Mouse (Mus musculus): ENCODE measurements around the gene Ptprn2. TPM values are rescaled to one million over a fixed set of nuclear protein-coding genes. Genes with fewer than 3 reads are reported as not detected.
A peak's percentile ranks its signal among the peaks of the same experiment; 100 is the strongest.

The Ptprn2 gene
- polyA plus RNA-seq, 1 experiment from 2014 or later = 22.1 TPM

GRCm38 (mm10) chr12:117265211-117265610 lies 779.7 kb downstream of the Ptprn2 start:
- ATAC-seq (replicated peaks) = no peak
- Histone ChIP-seq H3K9me3 (no peaks in the 10 kb centered on the region), H3K4me3 (no peak overlapping the region), H3K27ac (peak overlapping the region; percentile 1; the same call in 1 of the 2 replicates), H3K9ac (no peak overlapping the region), H3K4me1 (peaks cover 23% of the 10 kb centered on the region), H3K4me2 (no peak overlapping the region), H3K27me3 (replicated peaks) (no peaks in the 10 kb centered on the region), H3K36me3 (replicated peaks) (peaks cover 6% of the 10 kb centered on the region; the same call in 1 of the 2 replicates)
- WGBS = 53% methylated on average over 1 of the region's 1 CpGs

- H3K27me3 ChIP-seq (replicated peaks) = no peaks in the 10 kb centered on the region
- no peak for ATAC-seq (replicated peaks)
- H3K4me3 ChIP-seq = no peak overlapping the region
- 0 out of 2 replicates have a peak overlapping the region, but pooled peaks have one; percentile 4 for H3K9ac ChIP-seq
- H3K4me2 ChIP-seq = no peak overlapping the region
- no peaks in the 10 kb centered on the region for H3K9me3 ChIP-seq
- H3K27ac ChIP-seq = peak overlapping the region; percentile 78
- 70% methylated on average over 7 of the region's 7 CpGs for WGBS
- peaks cover 45% of the 10 kb centered on the region for H3K4me1 ChIP-seq
- H3K36me3 ChIP-seq (replicated peaks) = peaks cover 5% of the 10 kb centered on the region; the same call in 1 of the 2 replicates
Measured at GRCm38 (mm10) chr12:117268543-117269172, 783.1 kb downstream of the Ptprn2 start.

GRCm38 (mm10) chr12:117269310-117269709 lies 783.8 kb downstream of the Ptprn2 start:
- Histone ChIP-seq H3K9ac (0 out of 2 replicates have a peak overlapping the region, but pooled peaks have one; percentile 4), H3K27me3 (replicated peaks) (no peaks in the 10 kb centered on the region), H3K9me3 (no peaks in the 10 kb centered on the region), H3K4me2 (no peak overlapping the region), H3K36me3 (replicated peaks) (peaks cover 5% of the 10 kb centered on the region; the same call in 1 of the 2 replicates), H3K4me1 (peaks cover 52% of the 10 kb centered on the region), H3K27ac (peak overlapping the region; percentile 78), H3K4me3 (no peak overlapping the region)
- 27% methylated on average over 4 of the region's 4 CpGs for WGBS
- peak; percentile 9; the same call in 1 of the 2 replicates for ATAC-seq (replicated peaks)

- Histone ChIP-seq H3K9me3 (no peaks in the 10 kb centered on the region), H3K27me3 (replicated peaks) (no peaks in the 10 kb centered on the region), H3K36me3 (replicated peaks) (peaks cover 5% of the 10 kb centered on the region; the same call in 1 of the 2 replicates), H3K4me1 (peaks cover 53% of the 10 kb centered on the region), H3K4me2 (no peak overlapping the region), H3K9ac (no peak overlapping the region), H3K4me3 (no peak overlapping the region), H3K27ac (peak overlapping the region; percentile 78; the same call in 1 of the 2 replicates)
- WGBS = 83% methylated on average over 4 of the region's 4 CpGs
- no peak for ATAC-seq (replicated peaks)
Measured at GRCm38 (mm10) chr12:117270199-117270598, 784.7 kb downstream of the Ptprn2 start.

- Histone ChIP-seq H3K27ac (peak overlapping the region; percentile 78), H3K4me1 (peaks cover 47% of the 10 kb centered on the region), H3K4me2 (no peak overlapping the region), H3K27me3 (replicated peaks) (no peaks in the 10 kb centered on the region), H3K4me3 (no peak overlapping the region), H3K9me3 (no peaks in the 10 kb centered on the region), H3K9ac (no peak overlapping the region), H3K36me3 (replicated peaks) (peaks cover 9% of the 10 kb centered on the region; the same call in 1 of the 2 replicates)
- WGBS = 3% methylated on average over 4 of the region's 4 CpGs
- peak; percentile 62 for ATAC-seq (replicated peaks)
Measured at GRCm38 (mm10) chr12:117273166-117273565, 787.6 kb downstream of the Ptprn2 start.

GRCm38 (mm10) chr12:117274576-117274975 lies 789.1 kb downstream of the Ptprn2 start:
- no peaks in the 10 kb centered on the region for H3K9me3 ChIP-seq
- H3K4me3 ChIP-seq = no peak overlapping the region
- no peak overlapping the region for H3K4me2 ChIP-seq
- peaks cover 12% of the 10 kb centered on the region; the same call in 1 of the 2 replicates for H3K36me3 ChIP-seq (replicated peaks)
- peak; percentile 16; the same call in 1 of the 2 replicates for ATAC-seq (replicated peaks)
- H3K27ac ChIP-seq = peak overlapping the region; percentile 78
- H3K4me1 ChIP-seq = peaks cover 32% of the 10 kb centered on the region
- H3K9ac ChIP-seq = no peak overlapping the region
- no peaks in the 10 kb centered on the region for H3K27me3 ChIP-seq (replicated peaks)
- 60% methylated on average over 5 of the region's 5 CpGs for WGBS

- no peak for ATAC-seq (replicated peaks)
- H3K4me3 ChIP-seq = no peak overlapping the region
- peaks cover 14% of the 10 kb centered on the region; the same call in 1 of the 2 replicates for H3K36me3 ChIP-seq (replicated peaks)
- H3K4me2 ChIP-seq = no peak overlapping the region
- no peaks in the 10 kb centered on the region for H3K9me3 ChIP-seq
- H3K9ac ChIP-seq = no peak overlapping the region
- 90% methylated on average over 3 of the region's 3 CpGs for WGBS
- H3K27me3 ChIP-seq (replicated peaks) = no peaks in the 10 kb centered on the region
- no peak overlapping the region for H3K27ac ChIP-seq
- H3K4me1 ChIP-seq = peaks cover 6% of the 10 kb centered on the region; the same call in 1 of the 2 replicates
Measured at GRCm38 (mm10) chr12:117280790-117281189, 795.3 kb downstream of the Ptprn2 start.

- ATAC-seq (replicated peaks) = no peak
- H3K27ac ChIP-seq = peak overlapping the region; percentile 31; the same call in 1 of the 2 replicates
- peaks cover 6% of the 10 kb centered on the region; the same call in 1 of the 2 replicates for H3K4me1 ChIP-seq
- H3K27me3 ChIP-seq (replicated peaks) = no peaks in the 10 kb centered on the region
- no peak overlapping the region for H3K9ac ChIP-seq
- H3K36me3 ChIP-seq (replicated peaks) = peaks cover 10% of the 10 kb centered on the region; the same call in 1 of the 2 replicates
- 91% methylated on average over 2 of the region's 2 CpGs for WGBS
- no peaks in the 10 kb centered on the region for H3K9me3 ChIP-seq
- H3K4me3 ChIP-seq = no peak overlapping the region
- H3K4me2 ChIP-seq = no peak overlapping the region
Measured at GRCm38 (mm10) chr12:117282659-117283058, 797.1 kb downstream of the Ptprn2 start.

GRCm38 (mm10) chr12:117287456-117287855 lies 801.9 kb downstream of the Ptprn2 start:
- H3K9me3 ChIP-seq = no peaks in the 10 kb centered on the region
- H3K27ac ChIP-seq = no peak overlapping the region; the same call in 1 of the 2 replicates
- H3K36me3 ChIP-seq (replicated peaks) = no peaks in the 10 kb centered on the region
- peaks cover 6% of the 10 kb centered on the region; the same call in 1 of the 2 replicates for H3K4me1 ChIP-seq
- no peak for ATAC-seq (replicated peaks)
- H3K4me3 ChIP-seq = no peak overlapping the region
- H3K4me2 ChIP-seq = no peak overlapping the region
- WGBS = 77% methylated on average over 2 of the region's 2 CpGs
- H3K9ac ChIP-seq = no peak overlapping the region
- H3K27me3 ChIP-seq (replicated peaks) = no peaks in the 10 kb centered on the region

- no peaks in the 10 kb centered on the region for H3K27me3 ChIP-seq (replicated peaks)
- WGBS = 77% methylated on average over 3 of the region's 3 CpGs
- ATAC-seq (replicated peaks) = no peak
- no peaks in the 10 kb centered on the region for H3K4me1 ChIP-seq
- no peaks in the 10 kb centered on the region for H3K9me3 ChIP-seq
- H3K27ac ChIP-seq = no peak overlapping the region
- H3K36me3 ChIP-seq (replicated peaks) = no peaks in the 10 kb centered on the region
- no peak overlapping the region for H3K4me2 ChIP-seq
- no peak overlapping the region for H3K4me3 ChIP-seq
- no peak overlapping the region for H3K9ac ChIP-seq
Measured at GRCm38 (mm10) chr12:117291943-117292342, 806.4 kb downstream of the Ptprn2 start.

GRCm38 (mm10) chr12:117296792-117297191 lies 811.3 kb downstream of the Ptprn2 start:
- no peak overlapping the region for H3K9ac ChIP-seq
- ATAC-seq (replicated peaks) = no peak
- no peaks in the 10 kb centered on the region for H3K36me3 ChIP-seq (replicated peaks)
- 63% methylated on average over 2 of the region's 2 CpGs for WGBS
- no peak overlapping the region for H3K27ac ChIP-seq
- no peak overlapping the region for H3K4me3 ChIP-seq
- H3K27me3 ChIP-seq (replicated peaks) = no peaks in the 10 kb centered on the region
- no peaks in the 10 kb centered on the region for H3K4me1 ChIP-seq
- H3K4me2 ChIP-seq = no peak overlapping the region
- no peaks in the 10 kb centered on the region for H3K9me3 ChIP-seq

GRCm38 (mm10) chr12:117299084-117299483 lies 813.6 kb downstream of the Ptprn2 start:
- H3K9me3 ChIP-seq = no peaks in the 10 kb centered on the region
- H3K27ac ChIP-seq = no peak overlapping the region
- H3K36me3 ChIP-seq (replicated peaks) = no peaks in the 10 kb centered on the region
- no peak overlapping the region for H3K4me3 ChIP-seq
- WGBS = 90% methylated on average over 3 of the region's 3 CpGs
- H3K4me2 ChIP-seq = no peak overlapping the region
- no peaks in the 10 kb centered on the region for H3K27me3 ChIP-seq (replicated peaks)
- ATAC-seq (replicated peaks) = no peak
- H3K4me1 ChIP-seq = peaks cover 2% of the 10 kb centered on the region
- H3K9ac ChIP-seq = no peak overlapping the region

Data from midbrain, embryonic 15.5 days (tissue).